Mouse (Mus musculus): ENCODE results near the gene Spo11.

GRCm38 (mm10) chr2:173042504-173043162 is 65.1 kb downstream of the Spo11 start:
- TF ChIP-seq POLR2A (IDR thresholded peaks at IDR 0.05; ENCODE audit: extremely low read depth, insufficient read depth, low read length) = no peak
- TF ChIP-seq CTCF (IDR thresholded peaks at IDR 0.05; ENCODE audit: low read depth, low read length) = no peak
